Mouse (Mus musculus) CH12.LX (cell line): ENCODE results near the gene Trim7.

Experiments
- CHD2 ChIP-seq: IDR thresholded peaks from 2 replicates; pipeline ENCODE4 v1.6.1; 2011; ENCODE audit warnings: low read length, improper control_type of control experiment
- CTCF ChIP-seq, 2 experiments: IDR thresholded peaks in 1 of 2; conservative IDR thresholded peaks in 1 of 2; 2 replicates each; pipeline ENCODE4 v1.5.1; 2011 to 2012; ENCODE audit warnings: low read depth in 2 of 2, low read length in 2 of 2, improper control_type of control experiment in 1 of 2, inconsistent platforms in 1 of 2, mild to moderate bottlenecking in 1 of 2, moderate library complexity in 1 of 2
- EP300 ChIP-seq: IDR thresholded peaks from 2 replicates; pipeline ENCODE4 v1.6.1; 2011; ENCODE audit warnings: low read length, improper control_type of control experiment
- RCOR1 ChIP-seq: conservative IDR thresholded peaks from 2 replicates; pipeline ENCODE4 v1.6.1; 2012; ENCODE audit warnings: low read depth, mild to moderate bottlenecking, inconsistent platforms, low read length, improper control_type of control experiment

DNA sequence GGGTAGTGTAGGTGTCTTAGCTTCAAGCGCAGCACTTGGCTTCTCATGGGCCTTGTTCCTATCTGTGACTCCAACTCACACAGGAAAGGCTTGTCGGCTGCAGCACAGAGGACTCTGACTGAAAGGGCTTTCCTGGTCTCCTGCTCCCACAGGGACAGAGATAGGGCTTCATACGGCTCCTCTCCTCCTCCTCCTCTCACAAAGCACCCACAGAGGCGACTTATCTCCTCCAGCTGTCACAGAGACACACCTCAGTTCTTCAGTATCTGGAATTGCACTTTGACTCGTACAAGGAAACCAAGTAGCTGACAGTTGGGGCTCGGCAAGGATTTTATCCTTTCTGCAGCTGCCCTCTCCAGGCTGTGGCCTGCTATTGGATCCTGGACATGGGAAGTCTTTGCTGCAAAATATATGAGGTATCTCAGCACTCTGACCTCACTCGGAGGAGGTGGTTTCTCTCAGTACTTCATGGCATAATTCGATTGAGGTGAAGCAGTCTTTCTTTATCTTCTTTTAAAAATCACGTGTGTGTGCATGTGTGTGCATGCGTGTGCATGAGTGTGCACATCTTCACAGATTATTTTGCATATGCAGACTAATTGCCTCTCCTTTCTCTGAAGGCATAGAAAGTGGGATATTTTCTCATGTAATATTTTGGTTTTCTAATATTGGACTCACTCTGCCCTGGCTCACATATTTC is 47.8 kb downstream of the Trim7 start:
- TF ChIP-seq RCOR1 = no peak
- TF ChIP-seq EP300 = no peak
- no peak for TF ChIP-seq CTCF (conservative IDR thresholded peaks at IDR 0.05 in 1 of 2, IDR thresholded peaks at IDR 0.05 in 1 of 2; ENCODE audit: low read depth in 2 of 2, low read length in 2 of 2)
- no peak for TF ChIP-seq CHD2
